Mouse (Mus musculus) limb, embryonic 10.5 days (tissue): ENCODE data around the gene Mex3d. TPM values are rescaled to one million over a fixed set of nuclear protein-coding genes. Genes with fewer than 3 reads are reported as not detected.

ENCODE experiments used
- DNase-seq: peaks from one replicate; pipeline ENCODE4 v3.0.0-alpha.2; 2017; ENCODE audit warnings: low spot score
- H3K27ac ChIP-seq: fragments of 300-500 bp; sonication (generic); 2 replicates; pipeline ENCODE4 v1.5.1; 2016; ENCODE audit warnings: mild to moderate bottlenecking
- H3K27me3 ChIP-seq: fragments of 300-500 bp; sonication (generic); 2 replicates; pipeline ENCODE4 v1.6.1; 2016; ENCODE audit warnings: low read depth, mild to moderate bottlenecking; ENCODE audit not compliant: poor library complexity, severe bottlenecking
- H3K36me3 ChIP-seq: fragments of 300-500 bp; sonication (generic); 2 replicates; pipeline ENCODE4 v1.6.1; 2016; ENCODE audit warnings: mild to moderate bottlenecking, moderate library complexity
- H3K4me1 ChIP-seq: fragments of 300-500 bp; sonication (generic); 2 replicates; pipeline ENCODE4 v1.6.1; 2016
- H3K4me3 ChIP-seq: fragments of 300-500 bp; sonication (generic); 2 replicates; pipeline ENCODE4 v1.5.1; 2016; ENCODE audit warnings: mild to moderate bottlenecking, moderate library complexity
- H3K9me3 ChIP-seq: fragments of 300-500 bp; sonication (generic); replicated peaks from 2 replicates; pipeline ENCODE4 v1.6.1; 2016; ENCODE audit warnings: mild to moderate bottlenecking
- WGBS: fragments of 180-500 bp; shearing (Covaris S2); methylation state at CpG from one replicate; pipeline ENCODE4 v1.1.7; 2016; 5-methylcytosine and 5-hydroxymethylcytosine counted together
- polyA plus RNA-seq: library from polyadenylated mRNA; unstranded; fragments of >200 nt; fragmentation: Nextera tagmentation; extraction: Ambion mirVana; gene quantifications from 2 replicates; pipeline ENCODE4 v1.2.1, GENCODE M21; 2016

Gene Mex3d
- polyA plus RNA-seq, 1 experiment from 2014 or later = 7.5 TPM

GRCm38 (mm10) chr10:80342749-80343424 lies 44.6 kb downstream of the Mex3d start:
- DNase-seq = peak; percentile 66
- peaks cover 92% of the 10 kb centered on the region for H3K27me3 ChIP-seq
- no peaks in the 10 kb centered on the region for H3K9me3 ChIP-seq
- no peaks in the 10 kb centered on the region for H3K36me3 ChIP-seq
- H3K27ac ChIP-seq = no peak overlapping the region
- WGBS = under 1% methylated on average over 22 of the region's 33 CpGs
- H3K4me1 ChIP-seq = peaks cover 49% of the 10 kb centered on the region
- peak overlapping the region; percentile 44 for H3K4me3 ChIP-seq

GRCm38 (mm10) chr10:80342305-80342748 lies 45.1 kb downstream of the Mex3d start:
- Histone ChIP-seq H3K27me3 (peaks cover 86% of the 10 kb centered on the region), H3K4me3 (peak overlapping the region; percentile 44), H3K36me3 (no peaks in the 10 kb centered on the region), H3K27ac (no peak overlapping the region), H3K4me1 (peaks cover 47% of the 10 kb centered on the region), H3K9me3 (no peaks in the 10 kb centered on the region)
- DNase-seq = no peak
- under 1% methylated on average over 26 of the region's 26 CpGs for WGBS

DNA sequence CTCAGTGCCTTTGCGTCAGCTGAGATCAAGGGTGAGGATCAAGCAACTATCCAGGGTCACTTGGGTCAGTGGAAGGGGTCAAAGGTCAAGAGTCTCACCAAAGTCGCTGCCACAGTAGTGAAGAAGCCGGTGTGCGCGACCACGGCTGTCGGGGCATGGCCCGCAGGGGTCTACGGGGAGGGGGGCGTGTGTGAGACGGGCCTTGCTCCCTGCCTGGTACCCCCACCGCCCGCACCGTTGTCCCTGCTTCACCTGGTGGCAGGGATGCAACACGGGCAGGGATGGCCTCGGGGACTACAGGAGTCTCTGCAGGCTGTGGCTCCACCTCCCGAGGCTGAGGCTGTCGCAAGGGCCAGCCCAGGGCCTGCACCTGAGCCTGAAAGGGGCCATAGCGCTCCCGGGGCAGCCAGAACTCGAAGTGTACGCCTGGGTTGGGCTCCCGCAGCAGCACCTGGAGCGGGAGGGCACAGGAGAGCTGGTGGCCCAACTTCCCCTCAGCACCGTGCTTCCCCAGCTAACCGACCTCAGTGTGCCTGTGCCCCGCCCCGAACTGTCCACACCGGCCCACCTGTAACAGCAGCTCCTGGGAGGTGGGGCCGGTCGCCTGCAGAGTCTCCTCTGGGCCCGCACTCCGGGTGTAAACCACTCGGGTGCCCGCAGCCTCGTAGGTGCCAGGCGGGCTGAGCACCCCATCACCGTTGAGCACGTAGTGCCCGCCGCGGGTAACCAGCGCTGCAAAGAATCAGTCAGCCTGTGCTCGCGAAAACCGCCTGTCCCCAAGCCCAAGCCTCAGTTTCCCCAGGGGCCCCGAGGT lies 45.8 kb downstream of the Mex3d start:
- H3K27me3 ChIP-seq = peaks cover 83% of the 10 kb centered on the region
- no peaks in the 10 kb centered on the region for H3K36me3 ChIP-seq
- 4% methylated on average over 47 of the region's 47 CpGs for WGBS
- 0 out of 2 replicates have a peak overlapping the region, but pooled peaks have one; percentile 12 for H3K27ac ChIP-seq
- H3K4me1 ChIP-seq = peaks cover 48% of the 10 kb centered on the region
- no peak for DNase-seq
- peak overlapping the region; percentile 44 for H3K4me3 ChIP-seq
- H3K9me3 ChIP-seq = no peaks in the 10 kb centered on the region

GRCm38 (mm10) chr10:80341026-80341425 lies 46.4 kb downstream of the Mex3d start:
- no peaks in the 10 kb centered on the region for H3K9me3 ChIP-seq
- H3K27me3 ChIP-seq = peaks cover 82% of the 10 kb centered on the region
- peak overlapping the region; percentile 44; the same call in 1 of the 2 replicates for H3K4me3 ChIP-seq
- no peaks in the 10 kb centered on the region for H3K36me3 ChIP-seq
- peaks cover 53% of the 10 kb centered on the region for H3K4me1 ChIP-seq
- no peak overlapping the region for H3K27ac ChIP-seq
- WGBS = 15% methylated on average over 21 of the region's 21 CpGs
- DNase-seq = no peak

GRCm38 (mm10) chr10:80339941-80340750 lies 47.3 kb downstream of the Mex3d start:
- DNase-seq = peak; percentile 95
- Histone ChIP-seq H3K4me3 (peak overlapping the region; percentile 16; the same call in 1 of the 2 replicates), H3K4me1 (peaks cover 49% of the 10 kb centered on the region), H3K9me3 (no peaks in the 10 kb centered on the region), H3K27me3 (peaks cover 82% of the 10 kb centered on the region), H3K36me3 (peaks cover 4% of the 10 kb centered on the region; the same call in 1 of the 2 replicates), H3K27ac (no peak overlapping the region)
- WGBS = 23% methylated on average over 19 of the region's 19 CpGs

- no peak for DNase-seq
- no peaks in the 10 kb centered on the region for H3K9me3 ChIP-seq
- peaks cover 76% of the 10 kb centered on the region for H3K27me3 ChIP-seq
- no peak overlapping the region for H3K27ac ChIP-seq
- 88% methylated on average over 12 of the region's 12 CpGs for WGBS
- H3K4me1 ChIP-seq = peaks cover 18% of the 10 kb centered on the region
- peaks cover 4% of the 10 kb centered on the region; the same call in 1 of the 2 replicates for H3K36me3 ChIP-seq
- no peak overlapping the region for H3K4me3 ChIP-seq
Measured at GRCm38 (mm10) chr10:80336263-80336662, 51.2 kb downstream of the Mex3d start.

GRCm38 (mm10) chr10:80332525-80332989 lies 54.9 kb downstream of the Mex3d start:
- Histone ChIP-seq H3K4me1 (peaks cover 30% of the 10 kb centered on the region), H3K4me3 (0 out of 2 replicates have a peak overlapping the region, but pooled peaks have one; percentile 7), H3K36me3 (peaks cover 4% of the 10 kb centered on the region; the same call in 1 of the 2 replicates), H3K27ac (no peak overlapping the region), H3K27me3 (peaks cover 79% of the 10 kb centered on the region), H3K9me3 (no peaks in the 10 kb centered on the region)
- DNase-seq = no peak
- 80% methylated on average over 5 of the region's 5 CpGs for WGBS

DNA sequence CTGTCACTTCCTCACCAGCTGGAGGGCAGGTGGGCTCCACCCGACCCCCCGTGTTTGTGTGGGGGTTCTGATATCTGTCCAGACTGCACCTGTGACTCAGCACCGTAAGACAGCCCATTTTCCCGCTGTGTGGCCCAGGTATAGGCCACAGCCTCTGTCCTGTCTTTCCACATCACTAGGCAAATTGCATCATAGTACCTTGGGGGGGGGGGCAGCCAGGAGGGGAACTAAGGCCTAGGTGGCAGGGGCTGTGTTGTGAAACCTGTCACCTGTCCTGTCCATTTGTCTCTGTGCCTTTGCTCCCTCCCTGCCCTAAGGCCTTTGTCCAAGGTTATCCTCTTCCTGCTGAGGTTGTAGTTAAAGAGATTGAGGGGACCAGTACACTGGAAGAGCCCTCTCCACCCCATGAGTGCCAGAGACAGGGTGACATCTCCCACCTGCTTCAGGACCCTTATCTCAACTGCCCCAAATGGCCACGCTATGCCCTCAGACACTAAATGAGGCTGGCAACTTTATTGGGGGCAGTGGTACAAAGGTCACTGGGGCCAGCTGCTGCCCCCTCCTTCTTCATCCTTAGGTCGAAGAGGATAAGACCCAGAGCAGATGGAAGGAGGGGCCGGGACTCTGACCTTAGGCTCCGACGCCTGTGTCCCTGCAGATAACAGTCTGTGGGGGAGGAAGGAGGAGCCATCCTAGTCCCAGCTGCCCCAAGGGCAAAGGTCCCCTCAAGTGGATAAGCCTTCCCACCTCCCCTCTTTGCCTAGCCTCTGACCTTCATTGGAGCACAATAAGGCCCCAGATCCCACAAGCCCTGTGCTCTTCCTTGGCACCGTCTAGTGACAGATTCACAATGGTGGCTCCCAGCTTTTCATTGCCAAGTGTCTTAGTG lies 55.6 kb downstream of the Mex3d start:
- Histone ChIP-seq H3K4me3 (0 out of 2 replicates have a peak overlapping the region, but pooled peaks have one; percentile 7), H3K4me1 (peaks cover 30% of the 10 kb centered on the region), H3K9me3 (no peaks in the 10 kb centered on the region), H3K27me3 (peaks cover 82% of the 10 kb centered on the region), H3K36me3 (peaks cover 4% of the 10 kb centered on the region; the same call in 1 of the 2 replicates), H3K27ac (no peak overlapping the region)
- WGBS = 52% methylated on average over 10 of the region's 10 CpGs
- no peak for DNase-seq

GRCm38 (mm10) chr10:80330888-80331287 lies 56.6 kb downstream of the Mex3d start:
- Histone ChIP-seq H3K9me3 (no peaks in the 10 kb centered on the region), H3K36me3 (peaks cover 4% of the 10 kb centered on the region; the same call in 1 of the 2 replicates), H3K4me1 (peaks cover 24% of the 10 kb centered on the region), H3K27ac (no peak overlapping the region), H3K4me3 (peak overlapping the region; percentile 61), H3K27me3 (peaks cover 80% of the 10 kb centered on the region)
- no peak for DNase-seq
- WGBS = 80% methylated on average over 2 of the region's 2 CpGs
